Mouse (Mus musculus) liver, embryonic 16.5 days (tissue): Measurements from ENCODE around the gene March5. TPM values are rescaled to one million over a fixed set of nuclear protein-coding genes. Genes with fewer than 3 reads are reported as not detected.
"Not testable (repeated sequence)": the region's sequence is repeated elsewhere in the genome, so short reads cannot be mapped to it uniquely, and the experiment has no call there.

ENCODE experiments used
- ATAC-seq: fragments of 200-750 bp; cut with Nextera tagmentation; 2 replicates; pipeline ENCODE4 v1.8.0; 2017; ENCODE audit warnings: low read depth, mild to moderate bottlenecking, moderate number of reproducible peaks, moderate library complexity
- H3K27ac ChIP-seq: fragments of 300-500 bp; sonication (generic); 2 replicates; pipeline ENCODE4 v1.5.1; 2014; ENCODE audit warnings: mild to moderate bottlenecking, low read length
- H3K27me3 ChIP-seq: fragments of 300-500 bp; sonication (generic); 2 replicates; pipeline ENCODE4 v1.6.1; 2014; ENCODE audit warnings: low read depth, low read length, mixed read lengths; ENCODE audit not compliant: control insufficient read depth, insufficient read depth
- H3K36me3 ChIP-seq: fragments of 300-500 bp; sonication (generic); 2 replicates; pipeline ENCODE4 v1.6.1; 2014; ENCODE audit warnings: mild to moderate bottlenecking; ENCODE audit not compliant: control insufficient read depth, insufficient read depth
- H3K4me1 ChIP-seq: fragments of 300-500 bp; sonication (generic); 2 replicates; pipeline ENCODE4 v1.6.1; 2014; ENCODE audit warnings: low read depth, low read length, mixed read lengths; ENCODE audit not compliant: control insufficient read depth
- H3K4me2 ChIP-seq: fragments of 300-500 bp; sonication (generic); 2 replicates; pipeline ENCODE4 v1.6.1; 2014; ENCODE audit warnings: low read depth, low read length, mixed read lengths
- H3K4me3 ChIP-seq: fragments of 300-500 bp; sonication (generic); 2 replicates; pipeline ENCODE4 v1.5.1; 2014; ENCODE audit warnings: low read depth, mild to moderate bottlenecking, low read length
- H3K9ac ChIP-seq: fragments of 300-500 bp; sonication (generic); 2 replicates; pipeline ENCODE4 v1.6.1; 2014; ENCODE audit warnings: low read depth, low read length
- H3K9me3 ChIP-seq: fragments of 300-500 bp; sonication (generic); replicated peaks from 2 replicates; pipeline ENCODE4 v1.6.1; 2016; ENCODE audit warnings: low read length; ENCODE audit not compliant: control insufficient read depth
- WGBS: fragments of 180-500 bp; shearing (Covaris S2); extraction: QIAGEN DNeasy Blood & Tissue Kit; methylation state at CpG from one replicate; pipeline ENCODE4 v1.1.7; 2014; ENCODE audit not compliant: insufficient replicate concordance; 5-methylcytosine and 5-hydroxymethylcytosine counted together
- polyA plus RNA-seq: library from polyadenylated mRNA; unstranded; fragments of >200 nt; fragmentation: Nextera tagmentation; extraction: Ambion mirVana; gene quantifications from 2 replicates; pipeline ENCODE4 v1.2.1, GENCODE M21; 2015

The March5 gene
- polyA plus RNA-seq, 1 experiment from 2014 or later, result 145 TPM

GRCm38 (mm10) chr19:37176879-37177462, 30.4 kb upstream of the March5 start:
- H3K4me1 ChIP-seq, result peaks cover 38% of the 10 kb centered on the region
- peaks cover 47% of the 10 kb centered on the region for H3K27me3 ChIP-seq
- no peaks in the 10 kb centered on the region for H3K9me3 ChIP-seq
- peaks cover 7% of the 10 kb centered on the region for H3K36me3 ChIP-seq
- H3K4me3 ChIP-seq, result no peak overlapping the region
- H3K9ac ChIP-seq, result no peak overlapping the region
- no peak overlapping the region for H3K27ac ChIP-seq
- ATAC-seq, result no peak
- 36% methylated on average over 4 of the region's 4 CpGs for WGBS
- peak overlapping the region; percentile 30 for H3K4me2 ChIP-seq

GRCm38 (mm10) chr19:37177819-37178708, 29.3 kb upstream of the March5 start:
- peaks cover 36% of the 10 kb centered on the region for H3K27me3 ChIP-seq
- peak overlapping the region; percentile 56 for H3K9ac ChIP-seq
- 13% methylated on average over 17 of the region's 17 CpGs for WGBS
- peak overlapping the region; percentile 80 for H3K4me2 ChIP-seq
- H3K4me3 ChIP-seq, result peak overlapping the region; percentile 53
- peak overlapping the region; percentile 76 for H3K27ac ChIP-seq
- peaks cover 7% of the 10 kb centered on the region for H3K36me3 ChIP-seq
- H3K4me1 ChIP-seq, result peaks cover 38% of the 10 kb centered on the region
- no peaks in the 10 kb centered on the region for H3K9me3 ChIP-seq
- peak; percentile 85 for ATAC-seq

- H3K4me1 ChIP-seq, result peaks cover 5% of the 10 kb centered on the region
- H3K36me3 ChIP-seq, result no peaks in the 10 kb centered on the region
- no peak overlapping the region for H3K4me3 ChIP-seq
- H3K9ac ChIP-seq, result no peak overlapping the region
- no peaks in the 10 kb centered on the region for H3K27me3 ChIP-seq
- ATAC-seq, result no peak
- H3K9me3 ChIP-seq, result no peaks in the 10 kb centered on the region
- no peak overlapping the region for H3K27ac ChIP-seq
- 64% methylated on average over 4 of the region's 4 CpGs for WGBS
- H3K4me2 ChIP-seq, result no peak overlapping the region
These were observed 18.9 kb upstream of the March5 start for GRCm38 (mm10) chr19:37188366-37188948.

- Histone ChIP-seq H3K9ac (no peak overlapping the region), H3K36me3 (no peaks in the 10 kb centered on the region), H3K9me3 (no peaks in the 10 kb centered on the region), H3K27ac (no peak overlapping the region), H3K4me1 (peaks cover 9% of the 10 kb centered on the region), H3K4me3 (no peak overlapping the region), H3K4me2 (no peak overlapping the region), H3K27me3 (no peaks in the 10 kb centered on the region)
- peak; percentile 63; the same call in 1 of the 2 replicates for ATAC-seq
- WGBS, result 65% methylated on average over 5 of the region's 5 CpGs
These were observed 14.8 kb upstream of the March5 start for GRCm38 (mm10) chr19:37192475-37193058.

- no peaks in the 10 kb centered on the region for H3K36me3 ChIP-seq
- peak overlapping the region; percentile 67 for H3K27ac ChIP-seq
- H3K4me3 ChIP-seq, result no peak overlapping the region; the same call in none of the 2 replicates
- H3K9ac ChIP-seq, result peak overlapping the region; percentile 29
- 79% methylated on average over 1 of the region's 1 CpGs for WGBS
- peak overlapping the region; percentile 51 for H3K4me2 ChIP-seq
- ATAC-seq, result peak; percentile 81
- H3K4me1 ChIP-seq, result peaks cover 30% of the 10 kb centered on the region
- no peaks in the 10 kb centered on the region for H3K27me3 ChIP-seq
- no peaks in the 10 kb centered on the region for H3K9me3 ChIP-seq
These were observed 9.0 kb upstream of the March5 start for GRCm38 (mm10) chr19:37198165-37198880.

GRCm38 (mm10) chr19:37199889-37200288, 7.5 kb upstream of the March5 start:
- Histone ChIP-seq H3K36me3 (no peaks in the 10 kb centered on the region), H3K4me3 (no peak overlapping the region), H3K9ac (no peak overlapping the region), H3K27me3 (no peaks in the 10 kb centered on the region), H3K9me3 (no peaks in the 10 kb centered on the region), H3K27ac (no peak overlapping the region), H3K4me2 (no peak overlapping the region), H3K4me1 (peaks cover 37% of the 10 kb centered on the region)
- WGBS, result 77% methylated on average over 2 of the region's 2 CpGs
- no peak for ATAC-seq

GRCm38 (mm10) chr19:37203371-37203770, 4.0 kb upstream of the March5 start:
- no peak overlapping the region for H3K4me2 ChIP-seq
- no peak for ATAC-seq
- H3K4me1 ChIP-seq, result peaks cover 34% of the 10 kb centered on the region
- H3K9ac ChIP-seq, result no peak overlapping the region
- no peaks in the 10 kb centered on the region for H3K27me3 ChIP-seq
- WGBS, result 27% methylated on average over 1 of the region's 1 CpGs
- no peaks in the 10 kb centered on the region for H3K9me3 ChIP-seq
- no peaks in the 10 kb centered on the region for H3K36me3 ChIP-seq
- no peak overlapping the region for H3K27ac ChIP-seq
- no peak overlapping the region for H3K4me3 ChIP-seq

GRCm38 (mm10) chr19:37205155-37205554, 2.2 kb upstream of the March5 start:
- Histone ChIP-seq H3K27ac (peak overlapping the region; percentile 82), H3K4me2 (peak overlapping the region; percentile 69), H3K4me1 (peaks cover 35% of the 10 kb centered on the region), H3K9ac (peak overlapping the region; percentile 57), H3K4me3 (peak overlapping the region; percentile 77)
- not testable (repeated sequence) for H3K27me3 ChIP-seq, H3K36me3 ChIP-seq, ATAC-seq, H3K9me3 ChIP-seq
